27 mouse cellular contexts compared by ENCODE assay signal in the genomic region with DNA sequence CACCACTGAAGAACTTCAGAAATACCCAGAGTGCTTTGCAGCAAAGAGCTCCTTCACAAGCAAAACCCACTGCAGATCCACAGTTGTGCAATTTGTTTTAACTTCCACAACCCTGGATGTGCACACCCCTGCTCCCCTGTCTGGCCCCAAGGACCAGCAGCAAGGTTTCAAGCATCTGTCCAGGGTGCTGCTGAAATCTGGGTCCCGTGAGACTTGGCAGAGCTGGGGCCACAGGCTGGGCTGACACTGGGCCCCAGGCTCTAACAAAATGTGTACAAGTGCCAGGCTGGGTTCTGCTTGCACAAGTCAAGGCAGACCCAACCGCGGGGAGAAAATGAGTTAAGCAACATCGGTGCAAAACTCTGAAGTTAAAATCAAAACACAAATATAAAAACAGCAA. TPM values are rescaled to one million over a fixed set of nuclear protein-coding genes. Genes with fewer than 3 reads are reported as not detected.
A peak's percentile ranks its signal among the peaks of the same experiment; 100 is the strongest.
DNase-seq lines count a peak whose midpoint lies in the region; ATAC-seq and TF ChIP-seq lines count a peak whose summit lies in the region.
"Had no signal": no experiment of that assay in that cellular context is flagged by ENCODE, and none has a peak within 500 bp of the region (broad histone marks: within the 10 kb centered on the region; RNA-seq: fewer than 3 reads in every experiment).

No protein-coding gene starts in this region.

- H3K27ac ChIP-seq in heart, embryonic 13.5 days (replicated peaks) = peak overlapping the region; percentile 61
- no peak overlapping the region for H3K27ac ChIP-seq in heart, adult 2 months
- H3K27ac ChIP-seq: embryonic facial prominence, embryonic 10.5 days; embryonic facial prominence, embryonic 15.5 days; forebrain, embryonic 13.5 days; gastrocnemius, adult 2 months; hindbrain, postnatal 0 days; limb, embryonic 12.5 days; lung, embryonic 15.5 days had no signal

- no peak overlapping the region for H3K4me2 ChIP-seq in heart, embryonic 13.5 days
- H3K4me2 ChIP-seq: embryonic facial prominence, embryonic 15.5 days; forebrain, embryonic 13.5 days; limb, embryonic 12.5 days; liver, embryonic 11.5 days; lung, embryonic 15.5 days had no signal

- TF ChIP-seq POLR2A in heart, adult 2 months (IDR thresholded peaks at IDR 0.05; ENCODE audit: insufficient read depth, low read depth, low read length) = no peak

- peaks cover 90% of the 10 kb centered on the region for H3K36me3 ChIP-seq in heart, embryonic 13.5 days
- H3K36me3 ChIP-seq in heart, adult 2 months (ENCODE audit: control insufficient read depth, insufficient read depth, low read length) = no peaks in the 10 kb centered on the region
- peaks cover 89% of the 10 kb centered on the region for H3K36me3 ChIP-seq in E14TG2a.4 (ENCODE audit: insufficient read depth, low read length)

- no peak for TF ChIP-seq EP300 in heart, adult 2 months (IDR thresholded peaks at IDR 0.05; ENCODE audit: insufficient read depth, low read depth, low read length)

- no peak overlapping the region for H3K4me3 ChIP-seq in heart, embryonic 13.5 days
- no peak overlapping the region for H3K4me3 ChIP-seq in heart, adult 2 months
- H3K4me3 ChIP-seq in E14TG2a.4 (replicated peaks; ENCODE audit: low read length) = peak overlapping the region; percentile 55
- H3K4me3 ChIP-seq: embryonic facial prominence, embryonic 10.5 days; embryonic facial prominence, embryonic 15.5 days; forebrain, embryonic 13.5 days; gastrocnemius, adult 2 months; limb, embryonic 12.5 days; lung, embryonic 15.5 days had no signal

- intact Hi-C loops in heart, adult 2 months (cut with DNase I) = no loop called here

- no peak for TF ChIP-seq CTCF in heart, adult 2 months (IDR thresholded peaks at IDR 0.05)
- TF ChIP-seq CTCF in E14TG2a.4 (conservative IDR thresholded peaks at IDR 0.05; ENCODE audit: low read length) = no peak

- H3K79me2 ChIP-seq in heart, adult 2 months (replicated peaks; ENCODE audit: control insufficient read depth, insufficient read depth, low read length) = no peaks in the 10 kb centered on the region

- peaks cover 24% of the 10 kb centered on the region for H3K4me1 ChIP-seq in heart, embryonic 13.5 days
- H3K4me1 ChIP-seq in heart, adult 2 months (ENCODE audit: control insufficient read depth, insufficient read depth, low read length) = no peaks in the 10 kb centered on the region
- peaks cover 10% of the 10 kb centered on the region for H3K4me1 ChIP-seq in E14TG2a.4 (replicated peaks; ENCODE audit: low read depth, low read length)
- H3K4me1 ChIP-seq: embryonic facial prominence, embryonic 15.5 days; forebrain, embryonic 13.5 days; limb, embryonic 12.5 days had no signal

- H3K9ac ChIP-seq in heart, embryonic 13.5 days = peak overlapping the region; percentile 50; the same call in 1 of the 2 replicates
- no peak overlapping the region for H3K9ac ChIP-seq in heart, adult 2 months (ENCODE audit: low read depth, low read length)
- H3K9ac ChIP-seq: embryonic facial prominence, embryonic 15.5 days; forebrain, embryonic 13.5 days; limb, embryonic 12.5 days; lung, embryonic 15.5 days had no signal

- no peak for DNase-seq in frontal cortex, postnatal 10 days (ENCODE audit: low spot score in 2 of 2)
- DNase-seq in heart, adult 2 months = no peak
- peak; percentile 52 for DNase-seq in adipocyte (ENCODE audit: low spot score)
- no peak for DNase-seq in cerebellum, postnatal 36 days
- DNase-seq in gastrocnemius, adult 18-20 months (ENCODE audit: low spot score) = no peak
- DNase-seq: adrenal gland, postnatal 36 days; cerebellum, adult 2 months; cerebellum, postnatal 14 days; gastrocnemius, adult 2 months; kidney, adult 9 months; kidney, postnatal 10 days; lung, postnatal 4 days; midbrain, embryonic 14.5 days; thymus, adult 2 months; thymus, postnatal 36 days had no signal

- H3K27me3 ChIP-seq in heart, embryonic 13.5 days (replicated peaks) = no peaks in the 10 kb centered on the region
- H3K27me3 ChIP-seq in heart, adult 2 months (ENCODE audit: control insufficient read depth, insufficient read depth, low read length) = no peaks in the 10 kb centered on the region
- no peaks in the 10 kb centered on the region for H3K27me3 ChIP-seq in E14TG2a.4 (ENCODE audit: insufficient read depth, low read length)
- H3K27me3 ChIP-seq: embryonic facial prominence, embryonic 15.5 days; forebrain, embryonic 13.5 days; limb, embryonic 12.5 days; lung, embryonic 15.5 days had no signal

- ATAC-seq in frontal cortex, adult (ENCODE audit: low TSS enrichment) = peak; percentile 5; the same call in 1 of the 2 replicates
- no peak for ATAC-seq in heart, embryonic 13.5 days (ENCODE audit: extremely low read depth, insufficient number of reproducible peaks, low FRiP score, low TSS enrichment)
- ATAC-seq: activated CD4-positive, CD25-positive, alpha-beta regulatory T cell, adult 4 months; forebrain, embryonic 13.5 days; hindbrain, postnatal 0 days; intestine, postnatal 0 days had no signal

- no peaks in the 10 kb centered on the region for H3K9me3 ChIP-seq in heart, embryonic 13.5 days
- peaks cover 19% of the 10 kb centered on the region for H3K9me3 ChIP-seq in E14TG2a.4 (ENCODE audit: low read length)
- H3K9me3 ChIP-seq: embryonic facial prominence, embryonic 10.5 days; embryonic facial prominence, embryonic 15.5 days; forebrain, embryonic 13.5 days; limb, embryonic 12.5 days; lung, embryonic 15.5 days had no signal

- WGBS in heart, embryonic 13.5 days = 78% methylated on average over 4 of the region's 4 CpGs
- WGBS in heart, adult 2 months = 81% methylated on average over 4 of the region's 4 CpGs

RNA-seq across cellular contexts. Expression of gene Lgmn, which starts 41.0 kb away (rescaled TPM):
- 119 and 122 TPM in 2 replicates for polyA plus RNA-seq in heart, embryonic 13.5 days (2015; fragmentation: Nextera tagmentation; extraction: Ambion mirVana)
- 10 to 100 TPM; 59.9 to 63.5 TPM for total RNA-seq in heart, adult 2 months (2021)
- polyA plus RNA-seq in heart, adult 2 months (2012; rRNA removed) = 78.2 and 115 TPM in 2 replicates
- 10 to 100 TPM; 24.5 to 25.9 TPM for total RNA-seq in gastrocnemius, adult 18-20 months (2021)
